Mouse (Mus musculus) cortical plate, adult 2 months (tissue): ENCODE results near the gene Lypd4.

Experiments
- CTCF ChIP-seq: fragments of 200-500 bp; IDR thresholded peaks from 2 replicates; pipeline ENCODE4 v1.5.1; 2011; ENCODE audit warnings: mild to moderate bottlenecking, control low read depth, low read length; ENCODE audit not compliant: insufficient read depth; ENCODE audit errors: extremely low read depth
- POLR2A ChIP-seq: fragments of 200-500 bp; IDR thresholded peaks from 2 replicates; pipeline ENCODE4 v1.6.1; 2011; ENCODE audit warnings: mild to moderate bottlenecking, low read length, control low read depth; ENCODE audit not compliant: insufficient read depth; ENCODE audit errors: extremely low read depth

- TF ChIP-seq POLR2A (no peak), CTCF (peak; percentile 26; the same call in 1 of the 2 replicates)
These were observed 24.0 kb downstream of the Lypd4 start for GRCm38 (mm10) chr7:24845713-24846112.
